Mouse (Mus musculus): Measurements from ENCODE around the gene Lrrc71.

GRCm38 (mm10) chr3:87767764-87768163 is 19.3 kb upstream of the Lrrc71 start:
- TF ChIP-seq CTCF (IDR thresholded peaks at IDR 0.05; ENCODE audit: low read depth, low read length) (no peak), POLR2A (IDR thresholded peaks at IDR 0.05; ENCODE audit: borderline replicate concordance, low read depth, low read length) (no peak)

Data from bone marrow macrophage, adult 2 months (primary cell).